Mouse (Mus musculus) Patski (cell line): Measurements from ENCODE around the gene Unc93a2. TPM values are rescaled to one million over a fixed set of nuclear protein-coding genes. Genes with fewer than 3 reads are reported as not detected.
"Not testable (repeated sequence)": the region's sequence is repeated elsewhere in the genome, so short reads cannot be mapped to it uniquely, and the experiment has no call there.

Experiments used
- ATAC-seq: fragments of 100-300 bp; one replicate; pipeline ENCODE4 v1.8.0; 2021
- CTCF ChIA-PET: fragments of 350-600 bp; sonication (Branson Sonifier 250); formaldehyde crosslinking; loops from one replicate; lab custom pipeline; 2022; ENCODE audit warnings: inconsistent platforms; lab: Charles Lee
- POLR2A ChIA-PET: fragments of 350-600 bp; sonication (Branson Sonifier 250); formaldehyde crosslinking; loops from one replicate; lab custom pipeline; 2022; ENCODE audit warnings: antibody characterized with exemption, inconsistent platforms; lab: Charles Lee
- DNase-seq: peaks from one replicate; pipeline ENCODE4 v3.0.0-alpha.2; 2011; ENCODE audit warnings: low read depth, low spot score
- H3K27me3 ChIP-seq: fragments of 371-371 bp; one replicate; pipeline ENCODE4 v1.5.1; 2021
- in situ Hi-C: fragments of 300-500 bp; cut with MboI; formaldehyde crosslinking; loops from 3 replicates; pipeline ENCODE4 v1.11.1; 2018; ENCODE audit warnings: low pct_unique_long_range_greater_than_20kb, mixed read lengths
- polyA plus RNA-seq: library from polyadenylated mRNA; unstranded; gene quantifications from one replicate; pipeline ENCODE4 v1.2.3, GENCODE M21; 2021

Unc93a2 gene
- polyA plus RNA-seq, 1 experiment from 2014 or later, result 2.1 TPM

DNA sequence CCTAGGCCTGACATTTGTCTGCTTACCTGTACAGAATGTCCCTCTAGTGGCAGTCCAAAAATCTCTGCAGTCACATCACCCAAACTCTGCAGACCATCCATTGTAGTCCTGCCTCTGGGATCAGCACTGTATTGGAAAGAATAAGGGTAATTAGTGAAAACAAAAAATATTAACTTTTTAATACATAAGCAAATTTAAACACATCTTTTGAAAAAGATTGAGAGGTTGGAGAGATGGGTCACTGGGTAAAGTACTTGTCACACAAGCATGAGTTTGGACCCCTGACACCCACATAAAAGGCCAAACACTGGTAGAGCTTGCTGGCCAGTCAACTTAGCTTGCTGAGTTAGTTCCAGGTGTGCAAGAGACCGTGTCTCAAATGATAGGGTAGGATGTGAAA lies 32.7 kb downstream of the Unc93a2 start, which contains the start of gene Ttll2:
Gene Ttll2, minus strand, starts transcription at position 101 of the 400 bp plus-strand sequence.
- in situ Hi-C loops, POLR2A ChIA-PET, DNase-seq, ATAC-seq, CTCF ChIA-PET, H3K27me3 ChIP-seq: not testable (repeated sequence)

- CTCF ChIA-PET, in situ Hi-C loops, H3K27me3 ChIP-seq, POLR2A ChIA-PET, DNase-seq, ATAC-seq: not testable (repeated sequence)
Measured at GRCm38 (mm10) chr17:7348765-7349164, 36.5 kb downstream of the Unc93a2 start.

- DNase-seq, in situ Hi-C loops, POLR2A ChIA-PET, ATAC-seq, CTCF ChIA-PET, H3K27me3 ChIP-seq: not testable (repeated sequence)
Measured at GRCm38 (mm10) chr17:7337381-7337780, 47.9 kb downstream of the Unc93a2 start.

- H3K27me3 ChIP-seq, in situ Hi-C loops, CTCF ChIA-PET: not testable (repeated sequence)
Measured at GRCm38 (mm10) chr17:7332745-7333144, 52.5 kb downstream of the Unc93a2 start.

DNA sequence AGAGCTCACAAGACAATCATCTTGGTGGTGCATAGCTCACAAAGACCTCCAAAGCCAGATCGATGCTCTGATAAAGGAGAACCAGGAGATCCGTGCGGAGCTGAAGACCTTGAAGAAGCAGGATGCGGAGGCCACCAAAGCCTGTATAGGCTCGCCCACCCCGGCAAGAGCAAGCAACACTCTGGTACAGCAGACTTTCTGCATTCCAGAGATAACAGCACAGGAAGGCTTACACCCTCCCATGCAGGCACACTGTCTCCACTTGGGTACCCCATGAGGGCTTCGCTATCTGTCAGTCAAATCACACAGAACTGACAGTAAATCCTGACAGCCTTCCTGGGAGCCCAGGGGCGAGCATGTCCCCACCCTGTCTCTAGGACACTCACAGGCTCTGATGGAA lies 58.8 kb downstream of the Unc93a2 start:
- POLR2A ChIA-PET, result not testable (repeated sequence)

More at GRCm38 (mm10) chr17:7332745-7333144, 52.5 kb downstream of the Unc93a2 start:
- POLR2A ChIA-PET, ATAC-seq, DNase-seq: not testable (repeated sequence)

GRCm38 (mm10) chr17:7324346-7324745 lies 60.9 kb downstream of the Unc93a2 start, which contains the start of gene Tcp10a:
Gene Tcp10a (plus strand): TSS chr17:7324646.
- in situ Hi-C loops, H3K27me3 ChIP-seq, ATAC-seq, CTCF ChIA-PET, POLR2A ChIA-PET, DNase-seq: not testable (repeated sequence)

More for the DNA sequence above, 58.8 kb downstream of the Unc93a2 start:
- in situ Hi-C loops, ATAC-seq, CTCF ChIA-PET, H3K27me3 ChIP-seq, DNase-seq: not testable (repeated sequence)

DNA sequence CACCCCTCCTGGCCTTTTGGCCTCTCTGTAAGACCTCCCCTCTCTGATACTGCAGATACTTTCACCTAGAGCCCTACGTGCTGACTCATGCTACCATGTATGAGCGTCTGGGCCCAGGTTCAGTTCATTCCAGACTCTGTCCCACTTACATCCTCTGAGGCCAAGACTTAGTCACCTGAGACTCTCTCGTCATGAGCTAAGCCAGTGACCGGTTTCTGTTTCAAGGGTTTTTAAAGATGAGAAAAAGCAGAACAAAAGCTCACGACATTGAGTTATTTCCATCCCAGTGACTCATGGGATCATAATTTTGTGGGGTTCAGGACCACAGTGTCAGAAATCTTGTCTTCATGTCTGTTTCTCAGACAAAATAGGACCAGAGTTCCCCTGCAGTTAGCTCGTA lies 65.5 kb downstream of the Unc93a2 start:
- H3K27me3 ChIP-seq, POLR2A ChIA-PET, CTCF ChIA-PET, in situ Hi-C loops, ATAC-seq, DNase-seq: not testable (repeated sequence)

- POLR2A ChIA-PET, H3K27me3 ChIP-seq, in situ Hi-C loops, DNase-seq, ATAC-seq, CTCF ChIA-PET: not testable (repeated sequence)
Measured at GRCm38 (mm10) chr17:7315693-7316382, 69.4 kb downstream of the Unc93a2 start.

Other genes starting within 250 kb of the Unc93a2 start
- 19.9 TPM for gene Rps6ka2, start 215.3 kb downstream of the Unc93a2 start, polyA plus RNA-seq
- gene Tcp10a, start 60.8 kb downstream of the Unc93a2 start, polyA plus RNA-seq, result 0.03 TPM
- gene Ttll2, start 32.8 kb downstream of the Unc93a2 start, polyA plus RNA-seq, result 0.19 TPM
- not detected for gene Gm49630, start 13.5 kb downstream of the Unc93a2 start, polyA plus RNA-seq